Mouse (Mus musculus) hindbrain, postnatal 0 days (tissue): ENCODE results near the gene Gm17018. TPM values are rescaled to one million over a fixed set of nuclear protein-coding genes. Genes with fewer than 3 reads are reported as not detected.

Source experiments
- ATAC-seq: fragments of 200-750 bp; cut with Nextera tagmentation; 2 replicates; pipeline ENCODE4 v1.8.0; 2017; ENCODE audit warnings: mild to moderate bottlenecking, moderate TSS enrichment, moderate library complexity
- DNase-seq: peaks from one replicate; pipeline ENCODE4 v3.0.0-alpha.2; 2015; ENCODE audit warnings: low spot score
- H3K27ac ChIP-seq: fragments of 300-500 bp; sonication (generic); 2 replicates; pipeline ENCODE4 v1.5.1; 2014; ENCODE audit warnings: mild to moderate bottlenecking
- H3K27me3 ChIP-seq: fragments of 300-500 bp; sonication (generic); 2 replicates; pipeline ENCODE4 v1.6.1; 2014; ENCODE audit warnings: low read length, mixed read lengths; ENCODE audit not compliant: insufficient read depth
- H3K36me3 ChIP-seq: fragments of 300-500 bp; sonication (generic); 2 replicates; pipeline ENCODE4 v1.6.1; 2014; ENCODE audit warnings: low read length, mixed read lengths; ENCODE audit not compliant: insufficient read depth
- H3K4me1 ChIP-seq: fragments of 300-500 bp; sonication (generic); 2 replicates; pipeline ENCODE4 v1.6.1; 2014; ENCODE audit warnings: antibody characterized with exemption, low read length, mixed read lengths; ENCODE audit not compliant: insufficient read depth
- H3K4me2 ChIP-seq: fragments of 300-500 bp; sonication (generic); 2 replicates; pipeline ENCODE4 v1.6.1; 2014; ENCODE audit warnings: low read depth, mild to moderate bottlenecking, low read length, moderate library complexity, mixed read lengths
- H3K4me3 ChIP-seq: fragments of 300-500 bp; sonication (generic); 2 replicates; pipeline ENCODE4 v1.5.1; 2014; ENCODE audit warnings: low read length
- H3K9ac ChIP-seq: fragments of 300-500 bp; sonication (generic); replicated peaks from 2 replicates; pipeline ENCODE4 v1.6.1; 2014; ENCODE audit warnings: mild to moderate bottlenecking, low read length, moderate library complexity, mixed read lengths
- H3K9me3 ChIP-seq: fragments of 300-500 bp; sonication (generic); 2 replicates; pipeline ENCODE4 v1.6.1; 2016; ENCODE audit warnings: low read length, mixed read lengths
- CTCF ChIP-seq: IDR thresholded peaks from 2 replicates; pipeline ENCODE4 v1.5.1; 2016; ENCODE audit warnings: antibody characterized with exemption, control low read depth, low read depth
- WGBS: fragments of 180-500 bp; shearing (Covaris S2); extraction: QIAGEN DNeasy Blood & Tissue Kit; methylation state at CpG from one replicate; pipeline ENCODE4 v1.1.7; 2014; 5-methylcytosine and 5-hydroxymethylcytosine counted together
- polyA plus RNA-seq: library from polyadenylated mRNA; unstranded; fragments of >200 nt; fragmentation: Nextera tagmentation; extraction: Ambion mirVana; gene quantifications from 2 replicates; pipeline ENCODE4 v1.2.1, GENCODE M21; 2015
- total RNA-seq: library from RNA; depleted of rRNA; stranded (reverse); fragments of >200 nt; gene quantifications from 2 replicates; pipeline ENCODE4 v1.2.3, GENCODE M21; 2014

Gene Gm17018
- total and polyA plus RNA-seq, 2 experiments from 2014 or later: 23.0 to 90.7 TPM

DNA sequence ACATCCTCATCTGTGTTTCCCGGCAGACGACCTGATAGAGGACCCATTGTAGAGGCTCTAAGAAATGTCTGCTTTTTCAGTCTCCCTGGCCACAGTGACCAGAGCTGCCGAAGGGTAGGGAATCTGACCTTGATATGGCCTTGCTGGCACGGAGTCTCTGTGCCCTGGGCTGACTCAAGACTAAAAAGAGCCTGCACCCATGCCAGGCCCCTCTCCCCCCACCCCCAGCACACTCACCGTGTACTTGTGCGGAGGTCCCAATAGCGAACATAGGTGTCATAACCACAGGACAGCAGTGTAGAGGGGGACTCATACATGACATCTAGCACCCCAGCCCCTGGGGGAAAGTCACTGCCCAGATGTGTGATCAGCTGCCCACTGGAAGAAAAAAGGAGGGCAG lies 19.0 kb downstream of the Gm17018 start:
- DNase-seq: no peak
- H3K9ac ChIP-seq: no peak overlapping the region
- no peak for ATAC-seq
- H3K27me3 ChIP-seq: no peaks in the 10 kb centered on the region
- no peak overlapping the region for H3K4me2 ChIP-seq
- H3K4me1 ChIP-seq: no peaks in the 10 kb centered on the region
- TF ChIP-seq CTCF: no peak
- H3K4me3 ChIP-seq: no peak overlapping the region
- no peaks in the 10 kb centered on the region for H3K9me3 ChIP-seq
- 81% methylated on average over 7 of the region's 7 CpGs for WGBS
- H3K36me3 ChIP-seq: peaks cover 32% of the 10 kb centered on the region; the same call in 1 of the 2 replicates
- H3K27ac ChIP-seq: peak overlapping the region; percentile 20; the same call in 1 of the 2 replicates

DNA sequence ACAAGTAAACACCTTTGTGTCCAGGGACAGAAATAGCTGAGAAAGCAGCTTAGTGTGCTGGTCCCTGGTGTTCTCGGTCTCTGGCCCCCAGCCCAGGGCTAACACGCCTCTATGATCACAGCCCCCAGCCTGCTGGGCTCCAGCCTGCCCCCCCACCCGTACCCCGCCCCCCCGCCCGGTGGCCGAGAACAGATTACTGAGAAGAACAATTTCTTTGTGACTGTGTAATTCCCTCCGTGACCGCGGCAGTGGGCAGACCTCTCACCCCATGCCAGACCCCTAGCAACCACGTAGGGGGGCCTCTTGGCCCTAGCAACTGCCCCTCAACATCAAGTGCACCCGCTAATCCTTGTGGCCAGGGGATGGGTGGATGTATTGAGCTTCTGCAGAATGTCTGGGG lies 19.8 kb downstream of the Gm17018 start:
- 25% methylated on average over 12 of the region's 12 CpGs for WGBS
- H3K9me3 ChIP-seq: no peaks in the 10 kb centered on the region
- no peak overlapping the region for H3K4me2 ChIP-seq
- H3K36me3 ChIP-seq: peaks cover 32% of the 10 kb centered on the region; the same call in 1 of the 2 replicates
- H3K27ac ChIP-seq: peak overlapping the region; percentile 20; the same call in 1 of the 2 replicates
- DNase-seq (no peak), ATAC-seq (peak; percentile 38; the same call in 1 of the 2 replicates)
- no peak overlapping the region for H3K4me3 ChIP-seq
- no peaks in the 10 kb centered on the region for H3K4me1 ChIP-seq
- TF ChIP-seq CTCF: no peak
- H3K9ac ChIP-seq: no peak overlapping the region; the same call in 1 of the 2 replicates
- H3K27me3 ChIP-seq: no peaks in the 10 kb centered on the region

DNA sequence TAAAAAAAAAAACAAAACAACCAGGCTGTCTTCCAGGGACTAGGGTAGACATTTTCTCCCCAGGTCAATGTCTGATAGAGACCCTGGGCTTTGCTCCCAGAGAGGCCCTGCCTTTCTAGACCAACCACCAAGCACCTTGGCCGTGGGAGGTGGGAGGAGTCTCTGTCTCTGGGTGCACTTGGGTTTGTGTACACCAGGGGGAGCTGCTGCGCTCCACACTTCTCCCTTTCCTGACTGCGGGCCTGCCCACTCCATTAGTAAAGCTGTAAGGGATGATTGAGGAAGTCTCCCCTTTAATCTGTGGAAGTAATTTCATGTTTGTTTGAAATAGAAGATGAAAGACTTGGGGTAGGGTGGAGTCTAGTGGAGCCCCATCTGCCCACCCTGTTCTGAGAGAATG lies 20.8 kb downstream of the Gm17018 start:
- ATAC-seq: 0 out of 2 replicates have a peak, but pooled peaks have one; percentile 10
- no peaks in the 10 kb centered on the region for H3K9me3 ChIP-seq
- no peak overlapping the region for H3K9ac ChIP-seq
- H3K27me3 ChIP-seq: no peaks in the 10 kb centered on the region
- 63% methylated on average over 3 of the region's 3 CpGs for WGBS
- no peak overlapping the region for H3K27ac ChIP-seq
- peak; percentile 78 for TF ChIP-seq CTCF
- no peak overlapping the region for H3K4me2 ChIP-seq
- peak; percentile 63 for DNase-seq
- H3K4me1 ChIP-seq: no peaks in the 10 kb centered on the region
- H3K36me3 ChIP-seq: peaks cover 27% of the 10 kb centered on the region; the same call in 1 of the 2 replicates
- H3K4me3 ChIP-seq: no peak overlapping the region

DNA sequence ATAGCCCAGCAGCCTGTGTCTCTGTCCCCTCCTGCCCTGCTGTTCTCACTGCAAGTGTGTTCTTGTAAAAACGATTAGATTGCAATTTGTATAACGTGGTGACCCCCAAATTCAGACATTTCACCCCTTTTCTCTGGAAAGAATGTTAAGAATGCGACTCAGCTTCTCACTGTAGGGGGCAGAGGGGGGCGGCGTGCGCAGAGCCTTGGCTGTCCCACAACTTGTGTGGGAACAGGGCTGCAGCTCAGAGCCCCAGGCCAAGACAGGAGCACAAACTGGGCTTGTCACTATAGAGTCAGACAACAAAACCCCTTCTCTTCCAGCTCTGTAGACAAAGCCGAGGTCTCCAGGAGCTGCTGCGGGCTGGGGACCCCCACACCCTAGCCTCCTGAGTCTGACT lies 21.7 kb downstream of the Gm17018 start:
- Histone ChIP-seq H3K27ac (no peak overlapping the region), H3K9ac (no peak overlapping the region), H3K27me3 (no peaks in the 10 kb centered on the region), H3K4me2 (no peak overlapping the region), H3K36me3 (peaks cover 21% of the 10 kb centered on the region; the same call in 1 of the 2 replicates), H3K4me1 (no peaks in the 10 kb centered on the region), H3K4me3 (no peak overlapping the region), H3K9me3 (no peaks in the 10 kb centered on the region)
- ATAC-seq: no peak
- no peak for DNase-seq
- 12% methylated on average over 8 of the region's 8 CpGs for WGBS
- no peak for TF ChIP-seq CTCF

DNA sequence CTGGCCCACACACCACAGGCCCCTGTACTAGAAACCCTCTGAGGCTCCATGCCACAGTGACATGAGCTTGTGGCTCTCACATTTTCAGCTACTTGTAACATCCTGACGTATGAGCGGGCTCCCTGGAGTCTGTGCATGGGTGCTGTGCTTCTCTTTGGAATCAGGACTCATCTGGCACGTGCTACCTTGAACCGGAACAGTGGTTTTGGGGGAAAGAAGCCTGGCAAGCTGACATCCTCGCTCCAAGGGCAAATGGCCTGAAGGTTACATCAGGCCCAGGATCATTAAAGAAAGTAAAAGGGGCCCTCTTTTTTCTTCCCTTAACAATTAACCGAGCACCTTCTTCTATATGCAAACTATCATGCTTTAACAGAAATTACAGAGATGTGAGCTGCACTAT lies 22.7 kb downstream of the Gm17018 start:
- no peak for DNase-seq
- Histone ChIP-seq H3K9me3 (no peaks in the 10 kb centered on the region), H3K9ac (no peak overlapping the region), H3K4me3 (no peak overlapping the region), H3K27ac (no peak overlapping the region), H3K4me1 (no peaks in the 10 kb centered on the region), H3K27me3 (no peaks in the 10 kb centered on the region), H3K4me2 (no peak overlapping the region), H3K36me3 (peaks cover 11% of the 10 kb centered on the region; the same call in 1 of the 2 replicates)
- 84% methylated on average over 6 of the region's 6 CpGs for WGBS
- no peak for TF ChIP-seq CTCF
- ATAC-seq: no peak

DNA sequence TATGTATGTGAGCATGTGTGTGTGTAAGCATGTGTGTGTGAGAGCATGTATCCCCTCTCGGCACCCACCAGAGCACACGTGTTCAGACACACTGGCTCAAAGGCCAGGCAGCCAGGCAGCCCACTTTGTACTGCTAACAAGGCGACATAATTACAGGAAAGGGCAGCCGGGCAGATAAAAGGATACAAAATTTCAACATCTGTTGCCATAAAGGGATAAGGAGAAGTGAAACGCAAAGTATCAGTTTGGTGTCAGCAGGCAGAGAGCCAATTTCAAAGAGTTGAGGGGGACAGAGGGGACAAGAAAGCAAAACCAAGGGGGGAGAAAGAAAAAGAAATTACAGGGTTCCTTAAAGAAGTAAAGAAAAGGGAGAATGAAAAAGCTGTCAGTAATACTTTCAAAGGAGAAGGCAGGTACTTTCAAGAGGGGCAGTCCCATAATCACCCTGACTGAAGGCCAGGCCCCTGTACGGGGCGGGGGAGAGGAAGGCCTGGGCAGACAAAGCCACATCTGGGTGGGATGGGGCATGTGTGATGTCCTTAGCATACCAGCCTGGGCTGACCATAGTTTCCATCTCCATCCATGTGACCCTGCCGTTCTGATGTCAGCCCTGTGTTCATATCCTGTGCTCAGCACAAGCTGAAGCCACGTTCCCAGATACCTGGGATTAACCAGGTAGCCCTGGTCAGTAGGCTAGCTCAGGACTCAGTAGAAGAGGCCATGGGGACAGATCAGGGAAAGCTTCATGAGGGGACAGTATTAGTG lies 24.6 kb downstream of the Gm17018 start:
- no peaks in the 10 kb centered on the region for H3K9me3 ChIP-seq
- H3K36me3 ChIP-seq: no peaks in the 10 kb centered on the region
- WGBS: 74% methylated on average over 9 of the region's 9 CpGs
- H3K4me2 ChIP-seq: no peak overlapping the region
- H3K4me1 ChIP-seq: no peaks in the 10 kb centered on the region
- H3K27me3 ChIP-seq: no peaks in the 10 kb centered on the region
- no peak overlapping the region for H3K4me3 ChIP-seq
- H3K27ac ChIP-seq: no peak overlapping the region
- no peak overlapping the region for H3K9ac ChIP-seq
- ATAC-seq: no peak
- no peak for TF ChIP-seq CTCF
- no peak for DNase-seq

DNA sequence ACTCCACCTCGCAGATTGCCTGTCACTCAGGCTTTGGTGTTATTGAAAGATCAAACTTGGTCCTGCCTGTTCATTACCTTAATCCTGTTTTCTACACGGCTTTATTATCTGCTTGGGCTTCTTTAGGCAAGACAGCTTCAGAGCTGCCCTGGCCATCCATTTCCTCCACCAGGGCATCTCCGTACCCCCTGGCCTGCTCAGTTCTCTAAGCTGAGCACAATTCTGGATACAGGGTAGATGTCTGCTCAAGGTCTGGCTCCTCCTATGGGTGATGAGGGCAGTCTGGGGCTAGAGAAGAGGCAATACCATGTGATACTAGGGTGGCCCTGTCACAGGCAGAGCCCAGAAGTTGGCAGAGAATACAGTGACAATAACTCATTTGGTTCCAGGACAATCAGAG lies 26.4 kb downstream of the Gm17018 start:
- 62% methylated on average over 3 of the region's 3 CpGs for WGBS
- Histone ChIP-seq H3K9me3 (no peaks in the 10 kb centered on the region), H3K27me3 (no peaks in the 10 kb centered on the region), H3K4me1 (no peaks in the 10 kb centered on the region), H3K27ac (no peak overlapping the region), H3K4me3 (no peak overlapping the region), H3K36me3 (peaks cover 5% of the 10 kb centered on the region; the same call in 1 of the 2 replicates), H3K9ac (no peak overlapping the region), H3K4me2 (no peak overlapping the region)
- ATAC-seq (no peak), DNase-seq (no peak)
- TF ChIP-seq CTCF: no peak
